Mouse (Mus musculus): ENCODE measurements at regions not wholly inside any gene's neighbourhood (a gene's known extent, or its start where the extent isn't known, plus 50 kb on each side); places are given as distances from the start of the nearest gene placed in this dataset.

DNA sequence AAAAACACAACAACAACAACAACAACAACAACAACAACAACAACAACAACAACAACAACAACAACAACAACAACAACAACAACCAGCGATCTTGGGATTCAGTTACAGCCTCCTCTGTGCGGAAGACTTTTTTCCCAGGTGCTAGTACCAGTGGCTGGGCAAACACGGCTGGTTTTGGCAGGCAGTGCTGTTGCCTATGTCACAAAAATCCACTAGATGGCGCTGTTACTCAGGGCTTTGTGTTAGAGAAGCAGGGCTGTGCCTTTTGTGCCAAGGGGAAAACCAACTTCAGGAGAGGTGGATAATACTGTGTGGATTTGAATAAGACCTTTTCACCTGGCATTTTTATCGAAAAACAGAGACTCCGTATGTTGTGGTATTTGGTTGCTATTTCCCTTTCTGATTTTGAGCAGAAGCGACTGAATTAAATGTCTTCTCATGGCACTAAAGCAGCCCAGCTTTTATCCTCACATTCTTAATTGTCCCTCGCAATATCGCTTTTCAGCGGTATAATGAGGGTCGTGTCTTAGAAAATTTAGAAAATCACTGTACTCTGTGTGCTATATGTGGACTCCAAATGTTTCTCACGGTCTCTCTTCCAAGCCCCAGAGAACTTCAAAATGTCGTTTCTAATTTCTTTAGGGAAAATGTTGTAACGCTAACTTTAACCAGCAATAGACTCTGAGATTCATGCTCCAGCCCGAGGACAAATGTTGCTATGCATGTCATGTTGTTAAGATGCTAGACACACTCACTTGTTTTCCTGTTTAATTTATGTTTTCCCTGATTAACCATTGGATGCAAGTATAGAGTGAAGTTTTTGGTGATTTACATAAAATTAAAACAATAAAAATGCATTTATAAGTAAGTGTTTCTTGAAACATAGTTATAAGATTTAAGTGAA is 251.0 kb upstream of the Ccdc54 start:
- 60% methylated on average over 15 of the region's 15 CpGs for WGBS
- Histone ChIP-seq H3K36me3 (ENCODE audit: control insufficient read depth, insufficient read depth, low read length) (no peaks in the 10 kb centered on the region), H3K4me3 (ENCODE audit: control insufficient read depth, insufficient read depth, low read length) (no peak overlapping the region), H3K4me1 (replicated peaks; ENCODE audit: control insufficient read depth, insufficient read depth, low read length) (no peaks in the 10 kb centered on the region), H3K27ac (ENCODE audit: control insufficient read depth, insufficient read depth, low read length) (no peak overlapping the region), H3K27me3 (ENCODE audit: control insufficient read depth, insufficient read depth, low read length) (no peaks in the 10 kb centered on the region)
- no peak for TF ChIP-seq CTCF (IDR thresholded peaks at IDR 0.05; ENCODE audit: borderline replicate concordance, control insufficient read depth, extremely low read depth, insufficient read depth, low read length, poor library complexity)
- no peak for TF ChIP-seq POLR2A (IDR thresholded peaks at IDR 0.05; ENCODE audit: control insufficient read depth, extremely low read depth, insufficient read depth, low read length, poor library complexity)
- peak; percentile 18 for DNase-seq

DNA sequence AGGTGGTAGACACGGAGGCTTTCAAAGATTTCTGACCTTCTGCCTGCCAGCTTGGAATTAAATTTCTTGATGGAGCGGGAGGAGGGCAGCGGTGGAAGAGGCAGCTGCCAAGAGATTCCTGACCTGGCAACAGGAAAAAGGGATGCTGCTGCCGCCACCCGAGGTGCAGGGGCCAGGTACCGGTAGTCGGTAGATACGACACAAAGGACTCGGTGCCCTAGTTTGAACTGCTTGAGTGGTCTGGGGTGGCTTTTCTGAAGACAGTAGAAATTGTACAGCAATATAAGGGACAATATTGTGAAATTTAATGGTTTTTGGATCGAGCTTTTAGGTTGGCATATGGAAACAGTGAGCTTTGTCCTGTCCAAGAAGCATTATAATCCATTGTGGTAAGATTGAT is 250.3 kb upstream of the Ccdc54 start:
- no peak overlapping the region for H3K27ac ChIP-seq (ENCODE audit: control insufficient read depth, insufficient read depth, low read length)
- no peaks in the 10 kb centered on the region for H3K36me3 ChIP-seq (ENCODE audit: control insufficient read depth, insufficient read depth, low read length)
- H3K27me3 ChIP-seq (ENCODE audit: control insufficient read depth, insufficient read depth, low read length): no peaks in the 10 kb centered on the region
- no peaks in the 10 kb centered on the region for H3K4me1 ChIP-seq (replicated peaks; ENCODE audit: control insufficient read depth, insufficient read depth, low read length)
- no peak overlapping the region for H3K4me3 ChIP-seq (ENCODE audit: control insufficient read depth, insufficient read depth, low read length)
- no peak for DNase-seq
- TF ChIP-seq CTCF (IDR thresholded peaks at IDR 0.05; ENCODE audit: borderline replicate concordance, control insufficient read depth, extremely low read depth, insufficient read depth, low read length, poor library complexity) (no peak), POLR2A (IDR thresholded peaks at IDR 0.05; ENCODE audit: control insufficient read depth, extremely low read depth, insufficient read depth, low read length, poor library complexity) (no peak)
- WGBS: 90% methylated on average over 10 of the region's 10 CpGs

DNA sequence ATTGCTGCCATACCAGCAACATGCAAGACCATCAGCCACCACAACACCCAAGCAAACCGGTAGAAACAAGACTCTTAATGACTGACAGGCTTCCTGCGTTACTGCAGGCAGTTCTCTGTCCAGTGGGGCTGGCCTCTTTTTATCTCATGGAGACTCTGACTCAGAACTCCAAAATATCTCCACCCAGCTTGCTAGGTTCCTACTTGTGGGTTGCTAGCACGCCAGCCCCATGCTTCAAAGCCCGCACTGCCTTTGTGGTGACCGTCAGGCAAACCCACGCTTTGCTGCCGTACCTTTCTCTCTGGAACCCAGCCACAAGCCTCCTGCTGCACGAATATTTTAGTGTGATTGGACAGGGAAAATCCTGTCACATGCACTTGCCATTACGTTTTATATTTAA is 248.7 kb upstream of the Ccdc54 start:
- H3K4me1 ChIP-seq (replicated peaks; ENCODE audit: control insufficient read depth, insufficient read depth, low read length): no peaks in the 10 kb centered on the region
- DNase-seq: no peak
- H3K27ac ChIP-seq (ENCODE audit: control insufficient read depth, insufficient read depth, low read length): no peak overlapping the region
- TF ChIP-seq CTCF (IDR thresholded peaks at IDR 0.05; ENCODE audit: borderline replicate concordance, control insufficient read depth, extremely low read depth, insufficient read depth, low read length, poor library complexity) (no peak), POLR2A (IDR thresholded peaks at IDR 0.05; ENCODE audit: control insufficient read depth, extremely low read depth, insufficient read depth, low read length, poor library complexity) (no peak)
- no peak overlapping the region for H3K4me3 ChIP-seq (ENCODE audit: control insufficient read depth, insufficient read depth, low read length)
- H3K27me3 ChIP-seq (ENCODE audit: control insufficient read depth, insufficient read depth, low read length): no peaks in the 10 kb centered on the region
- H3K36me3 ChIP-seq (ENCODE audit: control insufficient read depth, insufficient read depth, low read length): no peaks in the 10 kb centered on the region
- 14% methylated on average over 9 of the region's 9 CpGs for WGBS

DNA sequence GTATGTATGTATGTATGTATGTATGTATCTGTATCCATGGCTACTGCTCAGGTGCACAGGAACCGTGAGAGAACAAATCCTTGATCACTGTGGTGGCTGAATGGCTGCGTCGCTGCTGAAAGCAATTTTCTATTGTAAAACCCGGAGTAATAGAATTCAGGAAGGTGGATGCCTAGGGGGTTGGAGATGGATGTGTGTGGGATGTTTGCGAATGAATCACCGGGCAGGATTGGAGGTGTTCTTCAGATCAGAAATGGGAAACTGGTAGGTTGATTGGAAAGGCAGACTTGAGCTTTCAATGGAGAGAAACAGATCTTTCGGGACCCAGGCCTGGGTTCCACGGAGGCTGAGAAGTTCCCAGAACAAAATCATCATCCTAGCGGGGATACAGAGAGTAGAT is 246.5 kb upstream of the Ccdc54 start:
- H3K27me3 ChIP-seq (ENCODE audit: control insufficient read depth, insufficient read depth, low read length): no peaks in the 10 kb centered on the region
- no peaks in the 10 kb centered on the region for H3K36me3 ChIP-seq (ENCODE audit: control insufficient read depth, insufficient read depth, low read length)
- no peak overlapping the region for H3K4me3 ChIP-seq (ENCODE audit: control insufficient read depth, insufficient read depth, low read length)
- no peak for DNase-seq
- 93% methylated on average over 9 of the region's 9 CpGs for WGBS
- H3K27ac ChIP-seq (ENCODE audit: control insufficient read depth, insufficient read depth, low read length): no peak overlapping the region
- H3K4me1 ChIP-seq (replicated peaks; ENCODE audit: control insufficient read depth, insufficient read depth, low read length): no peaks in the 10 kb centered on the region
- TF ChIP-seq POLR2A (IDR thresholded peaks at IDR 0.05; ENCODE audit: control insufficient read depth, extremely low read depth, insufficient read depth, low read length, poor library complexity): no peak
- TF ChIP-seq CTCF (IDR thresholded peaks at IDR 0.05; ENCODE audit: borderline replicate concordance, control insufficient read depth, extremely low read depth, insufficient read depth, low read length, poor library complexity): no peak

DNA sequence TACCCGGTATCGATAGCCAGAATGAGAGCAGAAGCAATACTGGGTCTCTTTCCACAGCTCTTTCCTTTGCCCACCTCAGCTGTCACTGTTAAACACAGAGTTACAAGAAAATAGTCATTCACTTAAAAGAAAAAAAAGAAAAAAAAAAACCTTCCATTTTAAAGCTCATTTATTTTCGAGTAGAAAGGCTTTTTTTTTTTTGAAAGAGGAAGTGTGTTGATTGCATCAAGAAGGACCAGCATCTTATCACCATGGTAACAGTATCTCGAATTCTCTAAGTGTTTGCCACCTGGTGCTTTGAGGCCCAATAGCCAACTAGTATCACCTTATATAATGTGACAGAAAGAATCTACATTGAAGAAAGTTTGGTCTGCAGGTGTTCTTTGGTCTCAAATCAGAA is 245.5 kb upstream of the Ccdc54 start:
- Histone ChIP-seq H3K4me1 (replicated peaks; ENCODE audit: control insufficient read depth, insufficient read depth, low read length) (no peaks in the 10 kb centered on the region), H3K27me3 (ENCODE audit: control insufficient read depth, insufficient read depth, low read length) (no peaks in the 10 kb centered on the region), H3K4me3 (ENCODE audit: control insufficient read depth, insufficient read depth, low read length) (no peak overlapping the region), H3K36me3 (ENCODE audit: control insufficient read depth, insufficient read depth, low read length) (no peaks in the 10 kb centered on the region), H3K27ac (ENCODE audit: control insufficient read depth, insufficient read depth, low read length) (no peak overlapping the region)
- TF ChIP-seq POLR2A (IDR thresholded peaks at IDR 0.05; ENCODE audit: control insufficient read depth, extremely low read depth, insufficient read depth, low read length, poor library complexity): no peak
- TF ChIP-seq CTCF (IDR thresholded peaks at IDR 0.05; ENCODE audit: borderline replicate concordance, control insufficient read depth, extremely low read depth, insufficient read depth, low read length, poor library complexity): no peak
- DNase-seq: no peak
- 54% methylated on average over 4 of the region's 4 CpGs for WGBS

DNA sequence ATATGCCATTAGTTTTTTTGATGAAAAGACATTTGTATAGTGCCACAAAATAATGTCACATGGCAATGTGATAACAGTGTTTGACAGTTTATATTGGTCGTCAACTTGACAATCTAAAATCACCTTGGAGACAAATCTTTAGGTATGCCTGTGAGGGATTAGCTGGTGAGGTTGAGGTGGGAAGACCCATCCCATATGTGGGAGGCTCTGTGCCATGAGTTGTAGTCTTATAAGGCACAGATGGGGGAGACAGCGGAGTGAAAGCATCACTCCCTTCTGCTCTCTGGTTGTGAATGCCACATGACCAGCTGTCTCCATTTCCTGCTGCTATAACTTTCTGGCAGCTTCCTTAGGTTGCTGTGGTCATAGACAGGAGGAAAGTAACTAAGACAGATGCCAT is 242.4 kb upstream of the Ccdc54 start:
- no peaks in the 10 kb centered on the region for H3K36me3 ChIP-seq (ENCODE audit: control insufficient read depth, insufficient read depth, low read length)
- DNase-seq: no peak
- no peaks in the 10 kb centered on the region for H3K27me3 ChIP-seq (ENCODE audit: control insufficient read depth, insufficient read depth, low read length)
- no peak overlapping the region for H3K27ac ChIP-seq (ENCODE audit: control insufficient read depth, insufficient read depth, low read length)
- 89% methylated on average over 2 of the region's 2 CpGs for WGBS
- TF ChIP-seq POLR2A (IDR thresholded peaks at IDR 0.05; ENCODE audit: control insufficient read depth, extremely low read depth, insufficient read depth, low read length, poor library complexity) (no peak), CTCF (IDR thresholded peaks at IDR 0.05; ENCODE audit: borderline replicate concordance, control insufficient read depth, extremely low read depth, insufficient read depth, low read length, poor library complexity) (no peak)
- no peak overlapping the region for H3K4me3 ChIP-seq (ENCODE audit: control insufficient read depth, insufficient read depth, low read length)
- H3K4me1 ChIP-seq (replicated peaks; ENCODE audit: control insufficient read depth, insufficient read depth, low read length): no peaks in the 10 kb centered on the region
